Mouse (Mus musculus) liver, adult 2 months (tissue): ENCODE data around the gene Chst3. TPM values are rescaled to one million over a fixed set of nuclear protein-coding genes. Genes with fewer than 3 reads are reported as not detected.
"Not testable (repeated sequence)": the region's sequence is repeated elsewhere in the genome, so short reads cannot be mapped to it uniquely, and the experiment has no call there.

Source experiments
- DNase-seq: peaks from one replicate; pipeline ENCODE4 v3.0.0-alpha.2; 2011; ENCODE audit warnings: low read depth, low spot score; ENCODE audit errors: extremely low read depth
- H3K27ac ChIP-seq: fragments of 200-500 bp; replicated peaks from 2 replicates; pipeline ENCODE4 v1.5.1; 2012; ENCODE audit warnings: low read depth, mild to moderate bottlenecking, control low read depth, inconsistent platforms, low read length; ENCODE audit not compliant: insufficient read depth
- H3K27me3 ChIP-seq: fragments of 200-500 bp; 2 replicates; pipeline ENCODE4 v1.6.1; 2012; ENCODE audit warnings: mild to moderate bottlenecking, moderate library complexity, low read length, inconsistent platforms; ENCODE audit not compliant: control insufficient read depth, insufficient read depth
- H3K36me3 ChIP-seq: fragments of 200-500 bp; 2 replicates; pipeline ENCODE4 v1.6.1; 2012; ENCODE audit warnings: low read length, inconsistent platforms; ENCODE audit not compliant: control insufficient read depth, insufficient read depth
- H3K4me1 ChIP-seq: fragments of 200-500 bp; 2 replicates; pipeline ENCODE4 v1.6.1; 2011; ENCODE audit warnings: low read length; ENCODE audit not compliant: control insufficient read depth, insufficient read depth
- H3K4me3 ChIP-seq: fragments of 200-500 bp; 2 replicates; pipeline ENCODE4 v1.5.1; 2011; ENCODE audit warnings: low read depth, mild to moderate bottlenecking, control low read depth, low read length, moderate library complexity; ENCODE audit not compliant: insufficient read depth
- H3K79me2 ChIP-seq: fragments of 200-500 bp; 2 replicates; pipeline ENCODE4 v1.6.1; 2012; ENCODE audit warnings: inconsistent platforms, mild to moderate bottlenecking, low read length, moderate library complexity; ENCODE audit not compliant: control insufficient read depth, insufficient read depth
- H3K9ac ChIP-seq: fragments of 200-500 bp; 2 replicates; pipeline ENCODE4 v1.6.1; 2012; ENCODE audit warnings: low read depth, mild to moderate bottlenecking, control low read depth, inconsistent platforms, low read length
- CTCF ChIP-seq: fragments of 200-500 bp; IDR thresholded peaks from 2 replicates; pipeline ENCODE4 v1.5.1; 2011; ENCODE audit warnings: low read depth, low read length, control low read depth
- POLR2A ChIP-seq: fragments of 200-500 bp; IDR thresholded peaks from 2 replicates; pipeline ENCODE4 v1.6.1; 2011; ENCODE audit warnings: low read length, control low read depth; ENCODE audit not compliant: insufficient read depth; ENCODE audit errors: extremely low read depth
- WGBS: fragments of 180-500 bp; shearing (Covaris S2); methylation state at CpG from one replicate; pipeline ENCODE4 v1.1.7; 2018; 5-methylcytosine and 5-hydroxymethylcytosine counted together
- polyA plus RNA-seq: library from polyadenylated mRNA; depleted of rRNA; stranded (reverse); fragments of >200 nt; gene quantifications from 2 replicates; pipeline ENCODE4 v1.2.3, GENCODE M21; 2012; rRNA removed
- total RNA-seq: library from RNA; depleted of rRNA; stranded (reverse); fragments of >200 nt; gene quantifications from 2 replicates; pipeline ENCODE4 v1.2.3, GENCODE M21; 2014; rRNA removed

Chst3 gene
- total and polyA plus RNA-seq, 2 experiments, result 0.09 to 0.43 TPM

- Histone ChIP-seq H3K27me3 (no peaks in the 10 kb centered on the region), H3K36me3 (no peaks in the 10 kb centered on the region), H3K4me1 (no peaks in the 10 kb centered on the region), H3K9ac (no peak overlapping the region), H3K4me3 (no peak overlapping the region), H3K27ac (no peak overlapping the region), H3K79me2 (no peaks in the 10 kb centered on the region)
- no peak for DNase-seq
- TF ChIP-seq CTCF, result no peak
- 64% methylated on average over 5 of the region's 5 CpGs for WGBS
Measured at GRCm38 (mm10) chr10:60138680-60139079, 80.4 kb downstream of the Chst3 start.

GRCm38 (mm10) chr10:60136935-60137334 lies 82.1 kb downstream of the Chst3 start:
- no peaks in the 10 kb centered on the region for H3K79me2 ChIP-seq
- no peak overlapping the region for H3K27ac ChIP-seq
- H3K36me3 ChIP-seq, result no peaks in the 10 kb centered on the region
- H3K4me1 ChIP-seq, result no peaks in the 10 kb centered on the region
- TF ChIP-seq POLR2A (no peak), CTCF (no peak)
- DNase-seq, result no peak
- H3K4me3 ChIP-seq, result no peak overlapping the region
- no peaks in the 10 kb centered on the region for H3K27me3 ChIP-seq
- WGBS, result 70% methylated on average over 7 of the region's 7 CpGs
- no peak overlapping the region for H3K9ac ChIP-seq

DNA sequence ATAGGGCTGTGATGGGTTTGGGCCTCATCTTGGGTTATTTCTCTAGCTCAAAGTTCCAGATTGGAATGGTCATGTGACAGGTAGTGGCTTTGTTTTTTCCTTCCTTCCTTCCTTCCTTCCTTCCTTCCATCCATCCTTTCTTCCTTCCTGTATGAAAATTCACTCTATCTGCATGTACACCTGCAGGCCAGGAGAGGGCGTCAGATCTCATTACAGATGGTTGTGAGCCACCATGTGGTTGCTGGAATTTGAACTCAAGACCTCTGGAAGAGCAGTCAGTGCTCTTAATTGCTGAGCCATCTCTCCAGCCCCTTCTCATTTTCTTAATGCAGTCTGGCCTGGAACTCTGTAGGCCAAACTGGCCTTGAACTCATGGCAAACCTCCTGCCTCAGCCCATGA lies 83.0 kb downstream of the Chst3 start:
- H3K79me2 ChIP-seq, H3K4me1 ChIP-seq, H3K9ac ChIP-seq, H3K36me3 ChIP-seq, H3K4me3 ChIP-seq, H3K27ac ChIP-seq, H3K27me3 ChIP-seq, DNase-seq: not testable (repeated sequence)
- 47% methylated on average over 1 of the region's 1 CpGs for WGBS

DNA sequence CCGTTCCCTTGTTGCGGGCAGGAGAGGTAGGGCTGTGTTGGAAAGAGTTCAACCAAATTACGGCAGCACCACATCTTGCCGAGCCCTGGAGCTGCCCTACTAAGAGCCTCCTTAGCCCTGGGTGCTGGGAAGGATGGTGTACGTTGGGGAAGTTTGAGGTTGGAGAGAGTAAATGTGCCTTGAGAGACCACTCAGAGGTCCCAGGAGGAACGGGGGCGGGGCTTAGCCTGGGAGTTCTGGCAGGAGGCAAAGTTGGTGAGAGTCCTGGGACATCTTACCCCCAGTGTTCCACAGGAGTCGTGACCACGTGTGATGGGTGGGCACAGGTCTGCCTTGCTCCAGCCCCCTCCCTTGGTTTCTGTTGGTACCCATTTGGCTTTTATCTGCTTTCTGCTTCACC lies 84.9 kb downstream of the Chst3 start:
- TF ChIP-seq CTCF, result no peak
- TF ChIP-seq POLR2A, result no peak
- H3K79me2 ChIP-seq, result no peaks in the 10 kb centered on the region
- no peak overlapping the region for H3K9ac ChIP-seq
- DNase-seq, result no peak
- H3K27me3 ChIP-seq, result no peaks in the 10 kb centered on the region
- 54% methylated on average over 9 of the region's 9 CpGs for WGBS
- H3K4me1 ChIP-seq, result no peaks in the 10 kb centered on the region
- H3K27ac ChIP-seq, result no peak overlapping the region
- no peaks in the 10 kb centered on the region for H3K36me3 ChIP-seq
- no peak overlapping the region for H3K4me3 ChIP-seq

DNA sequence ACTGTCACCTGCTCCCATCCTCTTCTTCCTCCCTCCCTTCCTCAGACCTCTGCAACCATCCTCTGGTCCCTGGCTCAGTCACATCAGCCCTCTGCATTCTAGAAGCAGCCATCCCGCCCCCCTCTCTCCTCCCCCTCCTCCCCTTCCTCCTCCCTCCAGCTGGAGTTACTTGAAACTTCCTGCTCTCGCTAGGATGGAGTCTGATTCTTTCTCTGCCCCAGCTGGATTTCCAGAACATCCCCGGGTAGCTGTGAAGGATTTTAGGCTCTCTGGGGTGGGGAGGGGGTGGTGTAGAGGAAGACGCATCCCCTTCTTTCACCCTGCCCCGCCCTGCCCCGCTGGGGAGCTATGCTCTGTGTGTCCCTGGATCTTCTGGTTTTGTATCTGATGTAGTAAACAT lies 85.6 kb downstream of the Chst3 start:
- WGBS, result 45% methylated on average over 6 of the region's 6 CpGs

More for the DNA sequence above, 85.6 kb downstream of the Chst3 start:
- H3K27ac ChIP-seq, result no peak overlapping the region
- DNase-seq, result no peak
- H3K4me1 ChIP-seq, result no peaks in the 10 kb centered on the region
- H3K79me2 ChIP-seq, result no peaks in the 10 kb centered on the region
- H3K4me3 ChIP-seq, result no peak overlapping the region
- no peaks in the 10 kb centered on the region for H3K27me3 ChIP-seq
- no peak overlapping the region for H3K9ac ChIP-seq
- TF ChIP-seq CTCF (no peak), POLR2A (no peak)
- no peaks in the 10 kb centered on the region for H3K36me3 ChIP-seq

Other genes with a start within 250 kb of the Chst3 start
- gene Ascc1, start 216.5 kb downstream of the Chst3 start, total RNA-seq, result 8.5 and 10.8 TPM in 2 replicates
- gene Ascc1, start 216.5 kb downstream of the Chst3 start, polyA plus RNA-seq, result 12.9 and 15.6 TPM in 2 replicates
- gene Anapc16, start 216.1 kb downstream of the Chst3 start, total RNA-seq, result 22.8 and 28.1 TPM in 2 replicates
- gene Anapc16, start 216.1 kb downstream of the Chst3 start, polyA plus RNA-seq, result 48.9 and 50.4 TPM in 2 replicates
- gene Spock2, start 113.0 kb downstream of the Chst3 start, total RNA-seq, result 0.18 and 0.40 TPM in 2 replicates
- 0.34 and 0.40 TPM in 2 replicates for gene Spock2, start 113.0 kb downstream of the Chst3 start, polyA plus RNA-seq
- 227 and 309 TPM in 2 replicates for gene Psap, start 58.4 kb upstream of the Chst3 start, total RNA-seq
- gene Psap, start 58.4 kb upstream of the Chst3 start, polyA plus RNA-seq, result 584 and 608 TPM in 2 replicates
- 5.3 and 5.8 TPM in 2 replicates for gene Vsir, start 127.6 kb upstream of the Chst3 start, total RNA-seq
- 5.6 and 8.1 TPM in 2 replicates for gene Vsir, start 127.6 kb upstream of the Chst3 start, polyA plus RNA-seq
- gene Gm17455, start 180.5 kb upstream of the Chst3 start, total RNA-seq, result not detected in 2 replicates
- not detected in 2 replicates for gene Gm17455, start 180.5 kb upstream of the Chst3 start, polyA plus RNA-seq